Mouse (Mus musculus): ENCODE measurements at regions not wholly inside any gene's neighbourhood (a gene's known extent, or its start where the extent isn't known, plus 50 kb on each side); places are given as distances from the start of the nearest gene placed in this dataset.
A peak's percentile ranks its signal among the peaks of the same experiment; 100 is the strongest.

DNA sequence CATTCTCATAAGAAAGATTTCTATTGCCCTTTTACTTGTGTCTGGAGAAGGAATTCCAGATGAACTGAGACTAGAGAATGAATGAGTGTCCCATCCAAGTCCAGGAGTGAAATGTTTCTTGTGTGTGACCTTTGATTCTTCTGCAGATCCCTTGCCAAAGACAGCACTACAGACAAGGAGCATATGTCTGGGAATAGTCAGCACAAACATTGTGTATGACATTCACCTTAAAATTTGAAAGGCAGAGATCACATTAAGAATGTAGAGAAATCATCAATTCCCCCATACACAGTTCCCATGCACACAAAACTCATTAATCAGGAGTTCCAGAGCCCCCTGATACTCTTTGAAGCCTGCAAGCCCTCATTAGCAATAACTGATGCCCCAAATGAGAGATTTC is 1072.2 kb downstream of the Flrt2 start:
- Histone ChIP-seq H3K9ac (ENCODE audit: insufficient read depth, low read depth, low read length, poor library complexity, severe bottlenecking) (no peak overlapping the region), H3K36me3 (ENCODE audit: control insufficient read depth, insufficient read depth, low read length, poor library complexity, severe bottlenecking) (no peaks in the 10 kb centered on the region), H3K9me3 (ENCODE audit: control insufficient read depth, insufficient read depth, low read depth, low read length) (no peaks in the 10 kb centered on the region), H3K4me1 (ENCODE audit: control insufficient read depth in 2 of 2, insufficient read depth in 2 of 2, low read length in 2 of 2, poor library complexity in 1 of 2) (no peaks in the 10 kb centered on the region), H3K27ac (ENCODE audit: insufficient read depth, low read depth, low read length, poor library complexity, severe bottlenecking) (no peak overlapping the region), H3K4me3 (ENCODE audit: insufficient read depth in 1 of 2, low read depth in 1 of 2, low read length in 2 of 2, poor library complexity in 1 of 2, severe bottlenecking in 1 of 2) (no peak overlapping the region)
- in situ Hi-C loops (cut with MboI; ENCODE audit: low sequenced_read_pairs in 2 of 2, unreplicated experiment in 2 of 2): no loop called here
- TF ChIP-seq MAFK (IDR thresholded peaks at IDR 0.05; ENCODE audit: insufficient read depth, low read depth, low read length) (no peak), ZNF384 (IDR thresholded peaks at IDR 0.05; ENCODE audit: low read depth, low read length) (no peak), CHD2 (IDR thresholded peaks at IDR 0.05; ENCODE audit: low read depth, low read length) (no peak), HCFC1 (IDR thresholded peaks at IDR 0.05; ENCODE audit: borderline replicate concordance, insufficient read depth, low read length) (no peak), ZC3H11A (IDR thresholded peaks at IDR 0.05; ENCODE audit: borderline replicate concordance, low read depth, low read length) (no peak)
- DNase-seq (ENCODE audit: low read depth, low spot score): no peak

DNA sequence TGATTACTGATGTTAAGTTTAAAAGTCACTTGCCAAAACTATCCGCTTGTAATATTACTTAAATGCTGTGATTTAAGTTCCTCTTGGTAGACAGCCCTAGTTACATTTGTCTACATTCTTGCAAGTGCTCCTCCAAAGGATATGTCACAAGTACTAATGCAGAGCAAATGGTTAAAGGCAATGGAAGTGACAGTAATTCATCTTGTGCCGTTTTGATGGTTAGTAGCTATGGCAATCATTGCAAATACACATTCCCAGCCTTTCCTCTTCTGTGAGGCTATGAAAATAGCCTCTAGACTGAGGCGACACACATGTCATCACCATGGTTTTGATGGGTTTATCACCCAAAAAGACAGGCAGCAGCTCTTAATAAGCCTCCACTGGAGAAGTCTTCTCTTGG is 1079.2 kb downstream of the Flrt2 start:
- Histone ChIP-seq H3K36me3 (ENCODE audit: control insufficient read depth, insufficient read depth, low read length, poor library complexity, severe bottlenecking) (no peaks in the 10 kb centered on the region), H3K4me3 (ENCODE audit: insufficient read depth in 1 of 2, low read depth in 1 of 2, low read length in 2 of 2, poor library complexity in 1 of 2, severe bottlenecking in 1 of 2) (no peak overlapping the region), H3K9ac (ENCODE audit: insufficient read depth, low read depth, low read length, poor library complexity, severe bottlenecking) (no peak overlapping the region), H3K9me3 (ENCODE audit: control insufficient read depth, insufficient read depth, low read depth, low read length) (no peaks in the 10 kb centered on the region), H3K4me1 (ENCODE audit: control insufficient read depth in 2 of 2, insufficient read depth in 2 of 2, low read length in 2 of 2, poor library complexity in 1 of 2) (no peaks in the 10 kb centered on the region), H3K27ac (ENCODE audit: insufficient read depth, low read depth, low read length, poor library complexity, severe bottlenecking) (no peak overlapping the region)
- no peak for TF ChIP-seq MAFK (IDR thresholded peaks at IDR 0.05; ENCODE audit: insufficient read depth, low read depth, low read length)
- TF ChIP-seq ZNF384 (IDR thresholded peaks at IDR 0.05; ENCODE audit: low read depth, low read length): no peak
- TF ChIP-seq HCFC1 (IDR thresholded peaks at IDR 0.05; ENCODE audit: borderline replicate concordance, insufficient read depth, low read length): no peak
- no peak for TF ChIP-seq CHD2 (IDR thresholded peaks at IDR 0.05; ENCODE audit: low read depth, low read length)
- TF ChIP-seq ZC3H11A (IDR thresholded peaks at IDR 0.05; ENCODE audit: borderline replicate concordance, low read depth, low read length): no peak
- in situ Hi-C loops (cut with MboI; ENCODE audit: low sequenced_read_pairs in 2 of 2, unreplicated experiment in 2 of 2): no loop called here
- DNase-seq (ENCODE audit: low read depth, low spot score): no peak

DNA sequence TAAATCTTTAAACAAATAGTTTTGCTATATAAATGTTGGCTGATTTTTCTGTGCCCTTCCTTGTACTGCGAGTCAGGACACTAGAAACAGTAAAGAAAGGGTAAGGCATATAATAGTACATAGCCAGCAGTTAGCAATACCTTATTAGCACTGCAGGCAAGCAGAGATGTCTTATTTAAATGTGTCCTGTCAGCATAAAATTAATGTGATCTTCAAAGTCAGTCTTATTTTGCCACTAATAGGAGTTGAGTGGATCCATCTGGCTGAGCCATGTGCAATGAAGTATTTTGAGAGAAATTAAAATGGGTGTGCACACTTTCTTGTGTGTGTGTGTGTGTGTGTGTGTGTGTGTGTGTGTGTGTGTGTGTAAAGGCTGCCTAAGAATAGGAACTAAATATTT is 1129.3 kb downstream of the Flrt2 start:
- Histone ChIP-seq H3K36me3 (ENCODE audit: control insufficient read depth, insufficient read depth, low read length, poor library complexity, severe bottlenecking) (no peaks in the 10 kb centered on the region), H3K4me3 (ENCODE audit: insufficient read depth in 1 of 2, low read depth in 1 of 2, low read length in 2 of 2, poor library complexity in 1 of 2, severe bottlenecking in 1 of 2) (no peak overlapping the region), H3K27ac (ENCODE audit: insufficient read depth, low read depth, low read length, poor library complexity, severe bottlenecking) (no peak overlapping the region), H3K9ac (ENCODE audit: insufficient read depth, low read depth, low read length, poor library complexity, severe bottlenecking) (no peak overlapping the region), H3K4me1 (ENCODE audit: control insufficient read depth in 2 of 2, insufficient read depth in 2 of 2, low read length in 2 of 2, poor library complexity in 1 of 2) (no peaks in the 10 kb centered on the region), H3K9me3 (ENCODE audit: control insufficient read depth, insufficient read depth, low read depth, low read length) (no peaks in the 10 kb centered on the region)
- DNase-seq (ENCODE audit: low read depth, low spot score): no peak
- TF ChIP-seq ZNF384 (IDR thresholded peaks at IDR 0.05; ENCODE audit: low read depth, low read length) (no peak), HCFC1 (IDR thresholded peaks at IDR 0.05; ENCODE audit: borderline replicate concordance, insufficient read depth, low read length) (no peak), MAFK (IDR thresholded peaks at IDR 0.05; ENCODE audit: insufficient read depth, low read depth, low read length) (peak; percentile 79)
- in situ Hi-C loops (cut with MboI; ENCODE audit: low sequenced_read_pairs in 2 of 2, unreplicated experiment in 2 of 2): no loop called here

DNA sequence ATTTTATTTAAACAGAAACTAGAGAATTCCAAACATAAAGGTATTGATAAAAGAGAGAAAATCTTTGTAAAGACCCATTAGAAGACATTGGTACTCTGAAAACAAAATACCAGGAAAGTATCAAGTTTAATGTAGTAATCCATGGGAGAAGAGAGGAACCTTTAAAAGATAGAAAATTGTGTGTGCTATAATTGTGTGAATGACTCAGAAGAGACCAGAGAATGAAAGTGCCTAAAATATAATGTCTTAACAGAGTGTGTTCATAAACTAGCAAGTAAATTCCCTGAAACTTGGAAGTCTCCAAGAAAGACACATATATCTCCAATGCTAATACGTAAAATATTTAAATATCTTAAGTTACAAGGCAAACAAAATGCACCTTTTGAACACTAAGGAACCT is 1136.4 kb downstream of the Flrt2 start:
- no peak for DNase-seq (ENCODE audit: low read depth, low spot score)
- no peaks in the 10 kb centered on the region for H3K36me3 ChIP-seq (ENCODE audit: control insufficient read depth, insufficient read depth, low read length, poor library complexity, severe bottlenecking)
- H3K9me3 ChIP-seq (ENCODE audit: control insufficient read depth, insufficient read depth, low read depth, low read length): no peaks in the 10 kb centered on the region
- no peak for TF ChIP-seq HCFC1 (IDR thresholded peaks at IDR 0.05; ENCODE audit: borderline replicate concordance, insufficient read depth, low read length)
- TF ChIP-seq ZNF384 (IDR thresholded peaks at IDR 0.05; ENCODE audit: low read depth, low read length): no peak
- no peaks in the 10 kb centered on the region for H3K4me1 ChIP-seq (ENCODE audit: control insufficient read depth in 2 of 2, insufficient read depth in 2 of 2, low read length in 2 of 2, poor library complexity in 1 of 2)
- no peak overlapping the region for H3K9ac ChIP-seq (ENCODE audit: insufficient read depth, low read depth, low read length, poor library complexity, severe bottlenecking)
- no peak overlapping the region for H3K4me3 ChIP-seq (ENCODE audit: insufficient read depth in 1 of 2, low read depth in 1 of 2, low read length in 2 of 2, poor library complexity in 1 of 2, severe bottlenecking in 1 of 2)
- in situ Hi-C loops (cut with MboI; ENCODE audit: low sequenced_read_pairs in 2 of 2, unreplicated experiment in 2 of 2): no loop called here
- H3K27ac ChIP-seq (ENCODE audit: insufficient read depth, low read depth, low read length, poor library complexity, severe bottlenecking): no peak overlapping the region
